Mouse (Mus musculus) heart, embryonic 11.5 days (tissue): Measurements from ENCODE around the gene H2al1g. TPM values are rescaled to one million over a fixed set of nuclear protein-coding genes. Genes with fewer than 3 reads are reported as not detected.
"Not testable (repeated sequence)": the region's sequence is repeated elsewhere in the genome, so short reads cannot be mapped to it uniquely, and the experiment has no call there.

Source experiments
- ATAC-seq: fragments of 200-750 bp; cut with Nextera tagmentation; replicated peaks from 2 replicates; pipeline ENCODE4 v1.8.0; 2017; ENCODE audit warnings: moderate library complexity; ENCODE audit not compliant: insufficient number of reproducible peaks, low FRiP score, low TSS enrichment
- H3K27ac ChIP-seq: fragments of 300-500 bp; sonication (generic); 2 replicates; pipeline ENCODE4 v1.5.1; 2014; ENCODE audit warnings: mild to moderate bottlenecking, low read depth, low read length
- H3K27me3 ChIP-seq: fragments of 300-500 bp; sonication (generic); 2 replicates; pipeline ENCODE4 v1.6.1; 2014; ENCODE audit warnings: mild to moderate bottlenecking, low read length, mixed read lengths; ENCODE audit not compliant: control insufficient read depth, insufficient read depth
- H3K36me3 ChIP-seq: fragments of 300-500 bp; sonication (generic); 2 replicates; pipeline ENCODE4 v1.6.1; 2014; ENCODE audit warnings: mild to moderate bottlenecking, low read length, moderate library complexity, mixed read lengths; ENCODE audit not compliant: control insufficient read depth, insufficient read depth
- H3K4me1 ChIP-seq: fragments of 300-500 bp; sonication (generic); 2 replicates; pipeline ENCODE4 v1.6.1; 2014; ENCODE audit warnings: low read length; ENCODE audit not compliant: control insufficient read depth, insufficient read depth
- H3K4me2 ChIP-seq: fragments of 300-500 bp; sonication (generic); 2 replicates; pipeline ENCODE4 v1.6.1; 2014; ENCODE audit warnings: mild to moderate bottlenecking, moderate library complexity
- H3K4me3 ChIP-seq: fragments of 300-500 bp; sonication (generic); 2 replicates; pipeline ENCODE4 v1.5.1; 2014; ENCODE audit warnings: low read depth, low read length
- H3K9ac ChIP-seq: fragments of 300-500 bp; sonication (generic); 2 replicates; pipeline ENCODE4 v1.6.1; 2014; ENCODE audit warnings: mild to moderate bottlenecking, low read depth, low read length, moderate library complexity
- H3K9me3 ChIP-seq: fragments of 300-500 bp; sonication (generic); replicated peaks from 2 replicates; pipeline ENCODE4 v1.6.1; 2016; ENCODE audit warnings: low read length; ENCODE audit not compliant: control insufficient read depth
- WGBS: fragments of 180-500 bp; shearing (Covaris S2); extraction: QIAGEN DNeasy Blood & Tissue Kit; methylation state at CpG from one replicate; pipeline ENCODE4 v1.1.7; 2014; ENCODE audit not compliant: insufficient replicate concordance; 5-methylcytosine and 5-hydroxymethylcytosine counted together
- polyA plus RNA-seq: library from polyadenylated mRNA; unstranded; fragments of >200 nt; fragmentation: Nextera tagmentation; extraction: Ambion mirVana; gene quantifications from 2 replicates; pipeline ENCODE4 v1.2.1, GENCODE M21; 2014

Gene H2al1g
- polyA plus RNA-seq: not detected in 2 replicates

- not testable (repeated sequence) for H3K9me3 ChIP-seq, ATAC-seq, H3K27me3 ChIP-seq, H3K4me2 ChIP-seq, H3K27ac ChIP-seq, H3K9ac ChIP-seq, H3K4me1 ChIP-seq, H3K4me3 ChIP-seq, H3K36me3 ChIP-seq
- whole genome bisulfite sequencing: no CpG with 5 or more reads among the region's 3 CpGs
Observed at GRCm38 (mm10) chrX:11317956-11318355, at the start of gene H2al1g. Gene H2al1g (plus strand): TSS chrX:11318256.

GRCm38 (mm10) chrX:11269074-11269473, 49.0 kb upstream of the H2al1g start:
- Histone ChIP-seq H3K27me3 (no peaks in the 10 kb centered on the region), H3K9ac (no peak overlapping the region), H3K36me3 (no peaks in the 10 kb centered on the region), H3K4me3 (no peak overlapping the region), H3K9me3 (no peaks in the 10 kb centered on the region), H3K4me2 (no peak overlapping the region), H3K27ac (no peak overlapping the region), H3K4me1 (no peaks in the 10 kb centered on the region)
- WGBS: 82% methylated on average over 3 of the region's 3 CpGs
- ATAC-seq: no peak

GRCm38 (mm10) chrX:11273190-11273589, 44.9 kb upstream of the H2al1g start:
- Histone ChIP-seq H3K27ac (no peak overlapping the region), H3K4me3 (no peak overlapping the region), H3K4me1 (no peaks in the 10 kb centered on the region), H3K9me3 (no peaks in the 10 kb centered on the region), H3K36me3 (no peaks in the 10 kb centered on the region), H3K27me3 (no peaks in the 10 kb centered on the region), H3K9ac (no peak overlapping the region), H3K4me2 (no peak overlapping the region)
- ATAC-seq: no peak
- 72% methylated on average over 3 of the region's 3 CpGs for WGBS

GRCm38 (mm10) chrX:11277083-11277482, 41.0 kb upstream of the H2al1g start:
- no peaks in the 10 kb centered on the region for H3K9me3 ChIP-seq
- no peak overlapping the region for H3K9ac ChIP-seq
- no peaks in the 10 kb centered on the region for H3K4me1 ChIP-seq
- no peaks in the 10 kb centered on the region for H3K36me3 ChIP-seq
- H3K4me2 ChIP-seq: no peak overlapping the region
- WGBS: 68% methylated on average over 6 of the region's 6 CpGs
- no peaks in the 10 kb centered on the region for H3K27me3 ChIP-seq
- no peak for ATAC-seq
- no peak overlapping the region for H3K27ac ChIP-seq
- H3K4me3 ChIP-seq: no peak overlapping the region

- Histone ChIP-seq H3K27me3 (0 out of 2 replicates have a peak, but pooled peaks cover 2% of the 10 kb centered on the region), H3K9ac (no peak overlapping the region), H3K9me3 (no peaks in the 10 kb centered on the region), H3K36me3 (no peaks in the 10 kb centered on the region), H3K4me3 (no peak overlapping the region), H3K27ac (no peak overlapping the region), H3K4me2 (no peak overlapping the region), H3K4me1 (no peaks in the 10 kb centered on the region)
- WGBS: 60% methylated on average over 2 of the region's 2 CpGs
- no peak for ATAC-seq
Observed at GRCm38 (mm10) chrX:11280741-11281140, 37.3 kb upstream of the H2al1g start.

GRCm38 (mm10) chrX:11288306-11288882, 29.7 kb upstream of the H2al1g start:
- H3K9me3 ChIP-seq: no peaks in the 10 kb centered on the region
- no peak for ATAC-seq
- no peak overlapping the region for H3K9ac ChIP-seq
- no peaks in the 10 kb centered on the region for H3K36me3 ChIP-seq
- no peak overlapping the region for H3K4me3 ChIP-seq
- H3K4me2 ChIP-seq: no peak overlapping the region
- H3K27ac ChIP-seq: no peak overlapping the region
- 48% methylated on average over 14 of the region's 14 CpGs for WGBS
- no peaks in the 10 kb centered on the region for H3K4me1 ChIP-seq
- peaks cover 5% of the 10 kb centered on the region; the same call in 1 of the 2 replicates for H3K27me3 ChIP-seq

GRCm38 (mm10) chrX:11289244-11289643, 28.8 kb upstream of the H2al1g start:
- 55% methylated on average over 4 of the region's 4 CpGs for WGBS
- Histone ChIP-seq H3K9ac (no peak overlapping the region), H3K4me2 (no peak overlapping the region), H3K36me3 (no peaks in the 10 kb centered on the region), H3K4me3 (no peak overlapping the region), H3K4me1 (no peaks in the 10 kb centered on the region), H3K27me3 (peaks cover 5% of the 10 kb centered on the region; the same call in 1 of the 2 replicates), H3K9me3 (no peaks in the 10 kb centered on the region), H3K27ac (no peak overlapping the region)
- no peak for ATAC-seq

GRCm38 (mm10) chrX:11298957-11299356, 19.1 kb upstream of the H2al1g start, which contains the start of gene H2al1a:
Gene H2al1a (plus strand): TSS chrX:11299257.
- no CpG with 5 or more reads among the region's 3 CpGs for WGBS
- H3K27ac ChIP-seq, H3K9ac ChIP-seq, H3K27me3 ChIP-seq, H3K9me3 ChIP-seq, ATAC-seq, H3K4me3 ChIP-seq, H3K4me2 ChIP-seq, H3K36me3 ChIP-seq, H3K4me1 ChIP-seq: not testable (repeated sequence)

- not testable (repeated sequence) for H3K36me3 ChIP-seq, H3K4me3 ChIP-seq, ATAC-seq, H3K9ac ChIP-seq, H3K27me3 ChIP-seq, H3K4me1 ChIP-seq, H3K4me2 ChIP-seq, H3K27ac ChIP-seq, H3K9me3 ChIP-seq
- 87% methylated on average over 1 of the region's 3 CpGs for WGBS
Observed at GRCm38 (mm10) chrX:11302132-11302531, 15.9 kb upstream of the H2al1g start, which contains the start of gene H2al1b. Gene H2al1b (plus strand): TSS chrX:11302432.
